Mouse (Mus musculus) midbrain, embryonic 12.5 days (tissue): ENCODE data around the gene Ace3. TPM values are rescaled to one million over a fixed set of nuclear protein-coding genes. Genes with fewer than 3 reads are reported as not detected.

Experiments
- ATAC-seq: fragments of 200-750 bp; cut with Nextera tagmentation; 2 replicates; pipeline ENCODE4 v1.8.0; 2017; ENCODE audit warnings: low read depth, moderate TSS enrichment, moderate library complexity; ENCODE audit not compliant: low FRiP score
- H3K27ac ChIP-seq: fragments of 300-500 bp; sonication (generic); replicated peaks from 2 replicates; pipeline ENCODE4 v1.5.1; 2016; ENCODE audit warnings: mild to moderate bottlenecking
- H3K27me3 ChIP-seq: fragments of 300-500 bp; sonication (generic); 2 replicates; pipeline ENCODE4 v1.6.1; 2016; ENCODE audit warnings: mild to moderate bottlenecking
- H3K36me3 ChIP-seq: fragments of 300-500 bp; sonication (generic); 2 replicates; pipeline ENCODE4 v1.6.1; 2016
- H3K4me1 ChIP-seq: fragments of 300-500 bp; sonication (generic); 2 replicates; pipeline ENCODE4 v1.6.1; 2016
- H3K4me2 ChIP-seq: fragments of 300-500 bp; sonication (generic); replicated peaks from 2 replicates; pipeline ENCODE4 v1.6.1; 2016; ENCODE audit warnings: mild to moderate bottlenecking, moderate library complexity
- H3K4me3 ChIP-seq: fragments of 300-500 bp; sonication (generic); 2 replicates; pipeline ENCODE4 v1.5.1; 2016; ENCODE audit warnings: mild to moderate bottlenecking
- H3K9ac ChIP-seq: fragments of 300-500 bp; sonication (generic); replicated peaks from 2 replicates; pipeline ENCODE4 v1.6.1; 2016; ENCODE audit warnings: mild to moderate bottlenecking, moderate library complexity
- H3K9me3 ChIP-seq: fragments of 300-500 bp; sonication (generic); 2 replicates; pipeline ENCODE4 v1.6.1; 2016; ENCODE audit warnings: mild to moderate bottlenecking
- WGBS: fragments of 180-500 bp; shearing (Covaris S2); methylation state at CpG from one replicate; pipeline ENCODE4 v1.1.7; 2016; 5-methylcytosine and 5-hydroxymethylcytosine counted together
- polyA plus RNA-seq: library from polyadenylated mRNA; unstranded; fragments of >200 nt; fragmentation: Nextera tagmentation; extraction: Ambion mirVana; gene quantifications from 2 replicates; pipeline ENCODE4 v1.2.1, GENCODE M21; 2016

Ace3 gene
- polyA plus RNA-seq, 1 experiment from 2014 or later: not detected

GRCm38 (mm10) chr11:106053921-106054320, 59.4 kb downstream of the Ace3 start:
- Histone ChIP-seq H3K4me1 (no peaks in the 10 kb centered on the region), H3K27ac (no peak overlapping the region), H3K9ac (no peak overlapping the region), H3K4me3 (no peak overlapping the region), H3K9me3 (no peaks in the 10 kb centered on the region), H3K4me2 (no peak overlapping the region), H3K36me3 (peaks cover 92% of the 10 kb centered on the region), H3K27me3 (no peaks in the 10 kb centered on the region)
- ATAC-seq: no peak
- WGBS: 99% methylated on average over 2 of the region's 2 CpGs

GRCm38 (mm10) chr11:106054600-106054999, 60.1 kb downstream of the Ace3 start:
- 95% methylated on average over 8 of the region's 8 CpGs for WGBS
- no peaks in the 10 kb centered on the region for H3K9me3 ChIP-seq
- H3K4me3 ChIP-seq: no peak overlapping the region
- no peak overlapping the region for H3K9ac ChIP-seq
- ATAC-seq: no peak
- H3K36me3 ChIP-seq: peaks cover 92% of the 10 kb centered on the region
- H3K27ac ChIP-seq: no peak overlapping the region
- H3K27me3 ChIP-seq: no peaks in the 10 kb centered on the region
- H3K4me1 ChIP-seq: no peaks in the 10 kb centered on the region
- H3K4me2 ChIP-seq: no peak overlapping the region

Other genes starting within 250 kb of the Ace3 start
- gene Cyb561, start 41.3 kb upstream of the Ace3 start, polyA plus RNA-seq: 13.2 and 16.3 TPM in 2 replicates
- gene Ace, start 26.7 kb upstream of the Ace3 start, polyA plus RNA-seq: 1.2 and 1.4 TPM in 2 replicates
- gene Kcnh6, start 13.4 kb downstream of the Ace3 start, polyA plus RNA-seq: 0.50 and 0.56 TPM in 2 replicates
- gene Dcaf7, start 42.2 kb downstream of the Ace3 start, polyA plus RNA-seq: 122 and 126 TPM in 2 replicates
- gene Taco1, start 71.4 kb downstream of the Ace3 start, polyA plus RNA-seq: 9.8 and 10.4 TPM in 2 replicates
- 25.4 and 25.8 TPM in 2 replicates for gene Map3k3, start 89.9 kb downstream of the Ace3 start, polyA plus RNA-seq
- gene Gm10840, start 166.2 kb downstream of the Ace3 start, polyA plus RNA-seq: 0.78 TPM in 1 of 2 replicates, not detected in the other
- gene Limd2, start 166.2 kb downstream of the Ace3 start, polyA plus RNA-seq: 278 and 309 TPM in 2 replicates
- 33.6 and 40.9 TPM in 2 replicates for gene Strada, start 207.5 kb downstream of the Ace3 start, polyA plus RNA-seq
- 79.2 and 85.9 TPM in 2 replicates for gene Ccdc47, start 221.7 kb downstream of the Ace3 start, polyA plus RNA-seq
- 113 and 120 TPM in 2 replicates for gene Ddx42, start 222.3 kb downstream of the Ace3 start, polyA plus RNA-seq